Mouse (Mus musculus): ENCODE measurements around the gene Mrpl35.

The Mrpl35 gene

GRCm38 (mm10) chr6:71809890-71810289 lies 16.9 kb downstream of the Mrpl35 start:
- ChIA-PET CTCF (no interaction called here), POLR2A (interaction anchor here in 3 of 4 experiments (0.8 to 2.7 kb wide), 9 partner anchors 8 to 369 kb away, joined by 3 to 13 read pairs (median 4); partner anchors contain the start of genes Immt (in 1 of the 3) and Rmnd5a (in 1 of the 3))

GRCm38 (mm10) chr6:71806713-71807112 lies 20.1 kb downstream of the Mrpl35 start:
- ChIA-PET CTCF (no interaction called here), POLR2A (interaction anchor here in 1 of 4 experiments (1.1 kb wide), 1 partner anchor 17 kb away, joined by 3 read pairs; no protein-coding TSS in a partner anchor)

DNA sequence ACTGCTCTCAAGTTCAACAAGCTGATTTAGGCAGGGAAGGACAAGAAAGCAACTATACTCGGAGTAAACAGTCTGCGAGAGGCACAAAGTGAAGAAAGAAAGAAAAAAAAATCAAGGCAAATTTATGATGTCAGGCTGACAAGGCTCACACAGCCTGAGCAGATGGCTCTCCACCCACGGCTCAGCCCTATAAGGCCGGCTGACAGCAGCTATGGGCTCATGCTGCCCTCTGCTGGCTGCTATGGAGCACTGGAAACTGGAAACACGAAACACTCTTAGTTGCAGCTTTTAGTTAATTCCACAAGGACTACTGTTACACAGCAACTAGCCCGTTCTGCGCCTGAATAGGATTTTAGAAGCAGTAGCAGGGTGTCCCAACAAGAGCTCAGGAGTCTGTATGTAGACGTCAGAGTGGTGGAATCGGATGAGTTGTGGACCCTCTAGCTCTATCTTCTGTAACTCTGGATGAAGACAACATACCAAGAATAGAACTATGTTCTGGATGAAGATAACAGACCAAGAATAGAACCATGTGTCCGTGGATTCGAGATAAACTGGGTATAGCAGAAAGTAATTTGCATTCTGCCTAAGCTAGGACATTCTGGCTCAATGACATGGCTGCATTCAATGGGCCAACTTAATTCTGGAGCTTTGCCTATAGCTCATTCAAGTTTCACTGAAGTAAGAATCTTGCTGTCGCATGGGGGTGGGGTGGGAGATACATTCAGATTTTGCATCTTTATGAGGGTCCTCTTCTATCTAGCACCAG lies 22.5 kb downstream of the Mrpl35 start:
- ChIA-PET CTCF (interaction anchor here (0.5 to 2.0 kb wide), 47 partner anchors 9 to 660 kb away, joined by 3 to 10 read pairs (median 4); partner anchors contain the start of genes Rmnd5a (in 1 of the 4) and Thnsl2 (in 1 of the 4)), POLR2A (interaction anchor here (0.6 to 1.4 kb wide), 15 partner anchors 14 to 297 kb away, joined by 3 to 8 read pairs (median 3); partner anchors contain the start of genes Immt (in 2 of the 4), Chmp3 (in 1 of the 4) and Kdm3a (in 1 of the 4))

DNA sequence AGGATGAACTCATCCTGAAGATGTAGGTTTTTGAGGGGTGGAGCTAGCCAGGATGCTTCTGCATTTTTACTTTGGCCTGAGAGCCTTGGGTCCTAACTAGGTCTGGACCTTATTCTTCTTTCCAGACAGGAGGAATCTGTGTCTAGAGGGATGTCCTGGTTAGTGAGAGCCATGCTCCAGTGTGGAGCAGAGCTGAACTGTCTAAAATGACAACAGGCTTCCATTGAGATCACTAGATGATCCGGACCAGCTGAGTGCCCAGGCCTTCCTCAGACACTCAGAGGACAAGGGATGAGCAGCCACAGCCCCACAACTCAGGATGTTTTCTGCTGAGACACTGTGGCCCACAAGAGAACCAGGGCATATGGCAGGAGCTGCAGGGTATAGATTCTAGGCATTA lies 23.2 kb downstream of the Mrpl35 start:
- ChIA-PET POLR2A (interaction anchor here in 2 of 4 experiments (0.7 to 1.4 kb wide), 10 partner anchors 14 to 254 kb away, joined by 3 to 8 read pairs (median 4); partner anchors contain the start of genes Immt (in 2 of the 2) and Kdm3a (in 1 of the 2)), CTCF (interaction anchor here (0.5 to 2.0 kb wide), 40 partner anchors 9 to 659 kb away, joined by 3 to 10 read pairs (median 4); partner anchors contain the start of genes Rmnd5a (in 1 of the 4) and Thnsl2 (in 1 of the 4))

GRCm38 (mm10) chr6:71801714-71802094 lies 25.1 kb downstream of the Mrpl35 start:
- ChIA-PET CTCF (interaction anchor here in 1 of 4 experiments (1.2 kb wide), 1 partner anchor 15 kb away, joined by 4 read pairs; no protein-coding TSS in a partner anchor), POLR2A (interaction anchor here in 2 of 4 experiments (1.3 to 2.0 kb wide), 2 partner anchors 22 to 508 kb away, joined by 3 to 6 read pairs; no protein-coding TSS in a partner anchor)

DNA sequence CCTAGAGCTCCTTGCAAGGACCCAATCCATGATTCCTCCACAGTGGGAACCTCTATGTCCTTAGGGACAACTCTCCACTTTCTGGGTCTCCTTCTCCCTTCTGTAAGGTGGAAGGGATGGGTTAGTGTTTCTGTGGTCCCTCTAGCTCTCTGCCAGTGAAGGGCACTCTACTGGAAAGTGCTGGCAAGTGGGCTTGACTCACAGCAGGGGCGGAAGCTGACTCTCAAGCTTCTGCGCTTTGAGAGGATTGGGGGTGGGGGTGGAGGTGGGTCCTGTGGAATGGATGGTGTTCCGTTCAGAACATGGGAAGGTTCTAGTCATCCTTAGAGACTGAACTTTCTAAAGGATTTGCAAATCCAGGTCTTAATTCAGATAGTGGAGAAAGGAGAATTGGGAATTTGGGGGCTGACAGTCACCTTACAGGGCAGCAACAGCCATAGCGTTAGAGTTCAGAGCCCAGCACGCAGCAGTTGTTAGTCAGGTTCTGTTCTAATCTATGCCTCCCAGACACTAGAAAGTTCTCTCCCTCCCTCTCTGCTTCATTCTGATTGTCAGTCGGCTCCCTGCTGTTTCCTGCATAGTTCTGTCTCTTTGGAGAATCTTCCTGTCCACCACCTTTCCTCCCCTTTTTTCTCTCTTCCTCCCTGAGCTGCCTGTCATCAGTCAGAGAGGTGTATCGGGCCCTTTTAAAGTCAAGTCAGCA lies 25.6 kb downstream of the Mrpl35 start:
- CTCF ChIA-PET = interaction anchor here (0.6 to 1.2 kb wide), 5 partner anchors 14 to 770 kb away, joined by 3 to 4 read pairs (median 3); no protein-coding TSS in a partner anchor
- POLR2A ChIA-PET = interaction anchor here in 3 of 4 experiments (0.6 to 2.0 kb wide), 5 partner anchors 8 to 508 kb away, joined by 3 to 6 read pairs (median 3); no protein-coding TSS in a partner anchor

DNA sequence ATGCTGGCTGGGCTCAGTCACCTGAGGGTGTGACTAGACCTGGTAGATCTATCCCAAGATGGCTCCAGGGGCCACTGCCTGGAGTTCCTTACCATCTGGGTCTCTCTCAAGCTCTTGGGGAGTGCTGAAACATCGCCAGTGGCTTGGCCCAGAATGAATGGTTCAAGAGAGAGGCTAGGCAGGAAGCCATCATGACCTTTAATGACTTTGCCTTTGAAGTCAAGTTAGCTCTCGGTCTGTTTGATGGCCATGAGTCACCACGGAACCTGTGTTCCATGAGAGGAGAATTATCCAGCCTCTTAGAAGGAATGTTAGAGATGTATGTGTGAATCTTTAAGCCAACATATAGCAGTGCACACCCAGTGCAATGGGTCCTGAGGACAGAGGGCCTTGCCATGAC lies 27.4 kb downstream of the Mrpl35 start:
- ChIA-PET CTCF (interaction anchor here in 1 of 4 experiments (0.6 kb wide), 2 partner anchors 9 to 35 kb away, joined by 3 read pairs; no protein-coding TSS in a partner anchor), POLR2A (interaction anchor here in 2 of 4 experiments (1.2 to 1.3 kb wide), 2 partner anchors 24 to 168 kb away, joined by 3 read pairs; no protein-coding TSS in a partner anchor)

- CTCF ChIA-PET = no interaction called here
- POLR2A ChIA-PET = interaction anchor here in 2 of 4 experiments (0.6 kb wide), 2 partner anchors 37 to 126 kb away, joined by 4 to 7 read pairs; no protein-coding TSS in a partner anchor
Measured at GRCm38 (mm10) chr6:71791771-71792170, 35.0 kb downstream of the Mrpl35 start.

DNA sequence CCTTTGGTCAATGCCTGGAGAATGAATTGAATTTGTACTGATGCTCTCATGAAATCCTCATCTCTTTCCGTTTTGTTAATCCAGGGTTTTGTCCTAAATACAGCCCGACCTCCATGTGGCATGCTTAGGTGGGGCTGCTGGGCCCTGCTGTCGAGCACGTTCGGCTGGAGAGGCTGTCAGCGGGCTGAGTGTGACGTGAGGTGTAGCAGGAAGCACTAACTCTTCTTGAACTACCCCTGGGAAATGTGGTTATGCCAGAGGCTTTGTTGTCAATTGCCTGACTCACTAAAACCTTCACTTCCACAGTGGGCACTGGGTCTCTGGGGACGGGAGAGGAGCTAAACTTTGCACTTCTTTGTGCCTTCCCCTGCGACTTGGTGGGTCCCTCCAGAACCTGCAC lies 38.4 kb downstream of the Mrpl35 start:
- ChIA-PET CTCF (no interaction called here), POLR2A (no interaction called here)

- POLR2A ChIA-PET = interaction anchor here in 2 of 4 experiments (0.5 to 0.6 kb wide), 2 partner anchors 39 to 48 kb away, joined by 4 to 6 read pairs; partner anchors contain the start of gene Immt (in 1 of the 2)
- CTCF ChIA-PET = interaction anchor here in 1 of 4 experiments (0.5 to 0.7 kb wide), 2 partner anchors 183 to 816 kb away, joined by 3 read pairs; no protein-coding TSS in a partner anchor
Measured at GRCm38 (mm10) chr6:71783165-71783564, 43.6 kb downstream of the Mrpl35 start.

DNA sequence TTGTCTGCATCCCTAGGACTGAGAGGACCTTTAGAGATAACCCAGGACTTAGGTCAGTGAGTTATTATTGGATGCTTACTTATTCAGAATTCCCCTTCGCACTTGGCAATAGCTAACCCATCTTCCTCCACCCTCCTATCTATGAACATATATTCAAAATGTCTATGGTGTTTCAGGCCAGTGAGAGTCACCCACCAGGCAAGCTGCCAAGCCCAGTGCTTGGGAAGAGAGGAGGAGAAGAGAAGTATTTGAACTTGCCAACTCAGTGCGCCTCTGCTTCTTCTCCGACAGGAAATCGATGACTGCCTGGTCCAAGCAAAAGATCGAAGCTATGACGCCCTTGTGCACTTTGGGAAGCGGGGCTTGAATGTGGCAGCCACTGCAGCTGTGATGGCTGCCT lies 46.3 kb downstream of the Mrpl35 start:
- POLR2A ChIA-PET = interaction anchor here in 1 of 4 experiments (0.5 kb wide), 1 partner anchor 883 kb away, joined by 3 read pairs; no protein-coding TSS in a partner anchor
- CTCF ChIA-PET = interaction anchor here in 3 of 4 experiments (0.7 to 1.5 kb wide), 4 partner anchors 10 to 96 kb away, joined by 3 to 8 read pairs (median 3); no protein-coding TSS in a partner anchor

GRCm38 (mm10) chr6:71779831-71780230 lies 46.9 kb downstream of the Mrpl35 start:
- POLR2A ChIA-PET = interaction anchor here in 1 of 4 experiments (0.5 kb wide), 1 partner anchor 535 kb away, joined by 3 read pairs; no protein-coding TSS in a partner anchor
- CTCF ChIA-PET = interaction anchor here in 3 of 4 experiments (0.7 to 1.5 kb wide), 4 partner anchors 9 to 95 kb away, joined by 3 to 8 read pairs (median 3); no protein-coding TSS in a partner anchor

- ChIA-PET CTCF (no interaction called here), POLR2A (interaction anchor here in 3 of 4 experiments (0.5 to 1.5 kb wide), 4 partner anchors 8 to 233 kb away, joined by 3 read pairs; partner anchors contain the start of gene Kdm3a (in 1 of the 3))
Measured at GRCm38 (mm10) chr6:71778016-71778415, 48.8 kb downstream of the Mrpl35 start.

GRCm38 (mm10) chr6:71772636-71773208 lies 54.0 kb downstream of the Mrpl35 start:
- ChIA-PET CTCF (interaction anchor here in 2 of 4 experiments (0.8 kb wide), 2 partner anchors 94 to 474 kb away, joined by 3 to 4 read pairs; no protein-coding TSS in a partner anchor), POLR2A (no interaction called here)

GRCm38 (mm10) chr6:71772156-71772555 lies 54.6 kb downstream of the Mrpl35 start:
- ChIA-PET POLR2A (interaction anchor here in 1 of 4 experiments (1.4 to 1.5 kb wide), 2 partner anchors 20 to 139 kb away, joined by 3 to 6 read pairs; partner anchors contain the start of gene Kdm3a), CTCF (interaction anchor here in 3 of 4 experiments (0.8 to 1.0 kb wide), 3 partner anchors 93 to 473 kb away, joined by 3 to 4 read pairs (median 3); no protein-coding TSS in a partner anchor)

- ChIA-PET POLR2A (interaction anchor here in 3 of 4 experiments (1.0 to 1.5 kb wide), 6 partner anchors 9 to 139 kb away, joined by 3 to 6 read pairs (median 4); partner anchors contain the start of genes Kdm3a (in 1 of the 3) and Reep1 (in 1 of the 3)), CTCF (interaction anchor here in 3 of 4 experiments (0.6 to 1.8 kb wide), 14 partner anchors 9 to 470 kb away, joined by 3 to 8 read pairs (median 3); partner anchors contain the start of gene Kdm3a (in 1 of the 3))
Measured at GRCm38 (mm10) chr6:71771282-71771681, 55.5 kb downstream of the Mrpl35 start.

DNA sequence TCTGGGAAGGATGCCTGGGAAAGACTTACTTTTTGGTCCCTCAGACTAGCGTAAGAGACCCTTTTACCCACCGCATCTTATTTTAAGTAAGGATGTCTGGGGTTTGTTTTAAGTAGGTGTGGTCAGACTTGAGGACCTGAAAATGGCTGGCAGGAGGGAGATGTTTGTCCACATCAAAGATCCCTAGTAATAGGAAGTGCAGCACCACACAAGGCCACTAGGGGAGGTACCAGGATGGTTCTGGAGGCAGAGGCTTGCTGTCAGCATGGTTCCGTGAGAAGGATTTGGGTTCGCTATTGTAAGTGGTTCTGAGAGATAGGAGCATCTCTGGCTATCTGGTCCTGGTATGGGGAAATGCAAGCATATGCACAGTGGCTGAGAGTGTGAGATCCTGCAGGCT lies 55.9 kb downstream of the Mrpl35 start:
- ChIA-PET POLR2A (interaction anchor here in 3 of 4 experiments (1.0 to 1.5 kb wide), 8 partner anchors 9 to 162 kb away, joined by 3 to 6 read pairs (median 4); partner anchors contain the start of genes Kdm3a (in 1 of the 3) and Reep1 (in 1 of the 3)), CTCF (interaction anchor here (0.6 to 1.8 kb wide), 20 partner anchors 9 to 1404 kb away, joined by 3 to 8 read pairs (median 3); partner anchors contain the start of gene Kdm3a (in 1 of the 4))

Data from embryonic stem cell, embryonic (primary cell).